Comparison of ENCODE assay signal across 22 mouse cellular contexts in genomic region chr3:24463941-24464340, GRCm38 (mm10).
DNase-seq lines count a peak whose midpoint lies in the region; ATAC-seq lines count a peak whose summit lies in the region.
"Had no signal": no experiment of that assay in that cellular context is flagged by ENCODE, and none has a peak within 500 bp of the region (broad histone marks: within the 10 kb centered on the region; RNA-seq: fewer than 3 reads in every experiment).

No protein-coding gene starts in this region.

- H3K9ac ChIP-seq in hindbrain, embryonic 12.5 days = no peak overlapping the region
- H3K9ac ChIP-seq: embryonic facial prominence, embryonic 15.5 days; heart, embryonic 13.5 days had no signal

- no peaks in the 10 kb centered on the region for H3K27me3 ChIP-seq in hindbrain, embryonic 12.5 days
- H3K27me3 ChIP-seq: embryonic facial prominence, embryonic 15.5 days; heart, embryonic 13.5 days had no signal

- H3K4me1 ChIP-seq in hindbrain, embryonic 12.5 days = no peaks in the 10 kb centered on the region
- H3K4me1 ChIP-seq: embryonic facial prominence, embryonic 15.5 days; forebrain, embryonic 10.5 days; heart, embryonic 13.5 days had no signal

- intact Hi-C loops in left cerebral cortex, postnatal 36 days (cut with DNase I) = no loop called here

- no peaks in the 10 kb centered on the region for H3K9me3 ChIP-seq in hindbrain, embryonic 12.5 days (replicated peaks)
- H3K9me3 ChIP-seq: embryonic facial prominence, embryonic 15.5 days; forebrain, embryonic 10.5 days; heart, embryonic 13.5 days had no signal

- ATAC-seq in frontal cortex, adult (ENCODE audit: low TSS enrichment) = peak; percentile 41; the same call in 1 of the 2 replicates
- no peak for ATAC-seq in hindbrain, embryonic 12.5 days (ENCODE audit: low FRiP score)
- ATAC-seq: forebrain, embryonic 14.5 days; hindbrain, embryonic 16.5 days had no signal

- H3K36me3 ChIP-seq in hindbrain, embryonic 12.5 days = no peaks in the 10 kb centered on the region
- H3K36me3 ChIP-seq: embryonic facial prominence, embryonic 15.5 days; forebrain, embryonic 10.5 days; heart, embryonic 13.5 days had no signal

- DNase-seq in frontal cortex, postnatal 14 days (ENCODE audit: low spot score in 2 of 2) = no peak
- peak; percentile 4 to 16 for DNase-seq in left cerebral cortex, adult 9 months (ENCODE audit: low spot score in 2 of 2)
- DNase-seq in left cerebral cortex, postnatal 36 days (ENCODE audit: low spot score in 2 of 2) = no peak
- peak; percentile 82 for DNase-seq in brain, adult 2 months (ENCODE audit: low read depth, low spot score)
- DNase-seq in layer of hippocampus, adult 9-10 months (ENCODE audit: low spot score) = peak; percentile 38
- DNase-seq in cerebellum, adult 11 months = no peak
- DNase-seq: adrenal gland, postnatal 10 days; cerebellum, adult 18-20 months; cerebellum, postnatal 14 days; embryo, embryonic 11 days; gastrocnemius, adult 2 months; gastrocnemius, postnatal 36 days; heart, adult 11 months; heart, postnatal 36 days had no signal

- H3K4me3 ChIP-seq in hindbrain, embryonic 12.5 days = no peak overlapping the region
- H3K4me3 ChIP-seq: embryonic facial prominence, embryonic 15.5 days; erythroblast, embryonic 14.5 days; forebrain, embryonic 10.5 days; gastrocnemius, adult 2 months; heart, embryonic 13.5 days had no signal

- WGBS in hindbrain, embryonic 12.5 days = 89% methylated on average over 4 of the region's 4 CpGs

- H3K27ac ChIP-seq in hindbrain, embryonic 12.5 days = no peak overlapping the region
- H3K27ac ChIP-seq: embryonic facial prominence, embryonic 15.5 days; forebrain, embryonic 10.5 days; gastrocnemius, adult 2 months; heart, embryonic 13.5 days had no signal

- H3K4me2 ChIP-seq in hindbrain, embryonic 12.5 days (replicated peaks) = no peak overlapping the region
- H3K4me2 ChIP-seq: embryonic facial prominence, embryonic 15.5 days; heart, embryonic 13.5 days had no signal

Comparison
In these comparisons a context has a peak if more than half of its experiments do, and no peak if none do; other contexts are left out.
1. DNase-seq: peak in left cerebral cortex, adult 9 months (2 of 2), brain, adult 2 months (single experiment) and layer of hippocampus, adult 9-10 months (single experiment); none in frontal cortex, postnatal 14 days (0 of 2), left cerebral cortex, postnatal 36 days (0 of 2) and cerebellum, adult 11 months (single experiment).